Mouse (Mus musculus) c-Kit-negative CD71-positive TER-119-positive erythroid progenitor cells, embryonic 14.5 days (primary cell): ENCODE data around the gene Fam214a.
"Not testable (repeated sequence)": the region's sequence is repeated elsewhere in the genome, so short reads cannot be mapped to it uniquely, and the experiment has no call there.

Experiments
- DNase-seq: peaks from one replicate; pipeline ENCODE4 v3.0.0-alpha.2; 2013; ENCODE audit warnings: low read depth, low spot score

The Fam214a gene

DNA sequence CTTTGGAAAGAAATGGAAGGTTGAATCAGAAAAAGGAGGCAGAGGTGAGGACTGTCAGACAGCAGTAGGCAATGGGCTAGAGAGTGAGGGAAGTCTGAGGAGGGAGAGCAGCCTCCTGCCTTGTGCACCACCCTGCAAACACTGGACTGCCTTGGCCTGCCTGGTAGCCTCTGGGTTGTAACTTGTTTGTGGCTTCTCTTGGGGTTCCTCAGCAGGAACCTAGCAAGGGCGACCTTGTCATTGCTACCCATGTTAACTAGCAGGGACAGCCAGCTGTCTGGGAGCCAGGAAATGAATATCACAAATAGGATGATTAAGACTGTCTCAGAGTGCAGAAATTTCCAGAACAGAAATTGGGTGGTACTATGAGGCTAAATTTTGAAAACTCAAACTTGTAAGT, 27.2 kb downstream of the Fam214a start:
- DNase-seq: no peak

DNA sequence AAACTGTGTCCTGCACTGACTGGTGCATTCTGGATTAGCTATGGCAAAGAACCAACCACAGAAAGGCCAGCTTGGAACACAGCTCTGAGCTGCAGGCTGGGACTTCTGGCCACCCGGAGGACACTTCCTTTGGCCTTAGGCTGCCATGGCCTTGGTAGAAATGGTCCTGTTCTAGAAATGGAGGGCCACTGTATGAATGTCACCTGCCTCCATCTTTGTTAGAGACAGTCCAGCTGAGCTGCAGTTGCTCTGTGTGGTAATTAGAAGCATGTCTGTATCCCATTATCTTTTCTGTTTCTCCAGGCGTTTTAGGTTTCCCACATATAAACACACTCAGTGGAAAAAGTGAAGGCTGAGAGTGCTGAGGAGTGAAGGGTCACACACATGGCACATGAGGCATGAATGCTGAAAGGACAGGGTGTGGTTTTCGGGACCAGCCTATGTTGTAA, 29.0 kb downstream of the Fam214a start:
- no peak for DNase-seq

DNA sequence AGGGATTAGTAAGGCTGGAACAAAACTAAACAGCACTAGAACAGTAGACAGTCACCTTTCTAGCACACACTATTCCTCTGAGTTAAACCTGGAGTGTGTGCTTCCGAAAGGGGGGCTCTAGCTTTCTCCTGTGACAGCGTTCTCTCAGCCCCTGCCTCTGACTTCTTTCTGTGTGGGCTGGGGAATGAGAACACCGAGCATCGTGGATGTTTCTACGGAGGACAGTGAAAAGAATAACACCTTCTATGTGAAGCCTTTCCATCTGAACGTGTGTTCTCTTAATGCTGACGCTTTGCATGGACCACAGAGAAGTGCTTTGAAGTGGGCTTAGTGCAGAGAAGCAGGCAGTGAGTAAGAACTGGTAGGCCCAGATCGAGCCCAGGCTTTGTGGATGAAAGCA, 29.5 kb downstream of the Fam214a start:
- DNase-seq: no peak

DNA sequence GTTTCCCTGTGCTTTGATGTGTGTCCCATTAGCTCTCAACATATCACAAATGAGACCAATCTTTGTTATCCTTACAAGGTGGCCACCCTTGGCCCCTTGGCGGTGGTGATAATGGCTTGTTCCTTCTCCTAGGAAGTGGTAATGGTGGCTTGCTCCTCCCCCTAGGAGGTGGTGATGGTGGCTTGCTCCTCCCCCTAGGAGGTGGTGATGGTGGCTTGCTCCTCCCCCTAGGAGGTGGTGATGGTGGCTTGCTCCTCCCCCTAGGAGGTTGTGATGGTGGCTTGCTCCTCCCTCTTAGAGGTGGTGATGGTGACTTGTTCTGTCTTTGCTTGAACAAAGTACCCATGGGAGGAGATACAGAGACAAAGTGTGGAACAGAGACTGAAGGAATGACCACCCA, 30.0 kb downstream of the Fam214a start:
- not testable (repeated sequence) for DNase-seq

DNA sequence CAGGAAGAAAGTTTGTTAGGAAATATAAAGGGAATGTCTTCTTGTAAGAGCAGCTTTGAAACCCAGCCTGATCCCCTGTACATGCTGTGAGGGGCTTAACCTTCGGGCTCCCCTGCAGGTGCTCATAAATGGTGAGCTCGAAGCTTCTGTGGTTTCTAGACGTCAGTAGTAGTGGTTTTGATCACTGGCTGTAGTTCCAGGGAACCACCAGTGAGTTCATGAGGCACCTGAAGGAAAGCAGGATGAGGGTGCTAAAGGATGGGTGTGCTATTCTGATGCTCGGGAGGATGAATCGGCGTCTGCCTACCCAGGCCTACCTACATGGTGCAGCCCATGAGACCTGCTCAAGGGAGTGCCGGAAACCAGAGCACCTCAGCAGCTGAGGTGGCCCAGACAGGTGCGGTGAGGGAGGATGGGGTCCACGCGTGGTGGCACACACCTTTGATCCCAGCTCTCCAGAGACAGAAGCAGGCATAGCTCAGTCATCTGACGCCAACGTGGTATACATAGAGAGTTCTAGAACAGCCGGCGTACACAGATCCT, 32.6 kb downstream of the Fam214a start:
- no peak for DNase-seq

DNA sequence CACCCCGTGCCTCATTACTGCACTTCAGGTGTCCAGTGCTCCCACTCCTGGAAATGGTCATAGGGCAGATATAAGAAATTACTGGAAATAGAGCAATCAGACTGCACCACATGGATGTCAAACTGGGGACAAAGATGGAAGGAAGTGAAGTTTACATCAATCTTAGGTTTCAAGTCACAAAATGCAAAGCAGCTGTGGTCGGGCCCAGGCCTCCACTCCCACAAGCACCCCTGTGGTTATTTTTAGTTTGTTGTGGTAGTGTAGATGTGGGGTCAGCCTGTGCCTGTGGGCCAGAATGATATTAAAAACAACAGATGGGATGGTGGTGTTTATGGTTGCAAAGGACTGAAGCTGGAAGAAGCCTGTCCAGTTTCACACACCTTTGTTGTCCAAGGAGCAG, 33.1 kb downstream of the Fam214a start:
- no peak for DNase-seq

DNA sequence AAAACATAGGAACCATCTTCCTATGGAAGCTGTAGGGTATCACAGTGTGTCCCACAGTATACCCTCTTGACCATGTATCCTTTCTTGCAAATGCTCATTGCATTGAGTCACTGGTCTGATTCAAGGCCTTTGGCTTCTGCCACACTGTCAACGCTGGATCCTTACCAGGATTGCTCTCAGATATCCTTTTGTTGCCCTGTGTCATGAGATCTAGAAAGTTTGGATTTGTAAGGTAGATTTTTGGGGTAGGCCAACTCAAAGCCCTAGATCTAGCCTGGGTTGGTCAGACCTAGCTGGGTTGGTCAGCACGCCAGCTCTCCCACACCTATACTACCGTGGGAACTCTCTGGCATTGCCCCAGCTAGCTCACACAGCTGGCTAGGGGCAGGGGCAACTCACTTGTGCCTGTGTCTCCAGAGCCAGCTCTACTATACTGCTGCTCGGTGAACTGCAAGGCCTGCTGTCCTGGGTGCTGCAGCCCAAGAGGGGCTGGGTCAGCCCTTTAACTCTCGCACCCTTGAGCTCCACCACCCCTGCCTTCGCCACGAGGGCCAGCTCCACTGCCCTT, 36.3 kb downstream of the Fam214a start:
- no peak for DNase-seq

DNA sequence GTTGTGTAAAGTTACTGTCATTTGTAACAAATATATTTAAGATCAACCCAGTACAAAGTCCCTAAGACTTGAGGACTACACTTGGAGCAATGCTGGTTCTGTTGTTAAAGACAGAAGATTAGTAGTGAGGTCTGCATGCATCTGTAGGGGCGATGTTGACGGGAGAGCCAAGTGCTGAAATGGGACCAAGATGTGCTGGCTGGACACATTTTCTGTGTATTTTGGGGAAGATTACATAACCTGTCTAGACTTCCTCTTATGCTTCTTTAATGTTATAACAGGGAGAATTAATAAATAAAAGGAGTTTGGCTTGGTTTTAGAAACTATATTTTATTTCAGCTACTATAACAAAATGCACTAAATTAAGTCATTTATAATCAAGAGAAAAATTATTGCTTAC, 37.3 kb downstream of the Fam214a start:
- no peak for DNase-seq

DNA sequence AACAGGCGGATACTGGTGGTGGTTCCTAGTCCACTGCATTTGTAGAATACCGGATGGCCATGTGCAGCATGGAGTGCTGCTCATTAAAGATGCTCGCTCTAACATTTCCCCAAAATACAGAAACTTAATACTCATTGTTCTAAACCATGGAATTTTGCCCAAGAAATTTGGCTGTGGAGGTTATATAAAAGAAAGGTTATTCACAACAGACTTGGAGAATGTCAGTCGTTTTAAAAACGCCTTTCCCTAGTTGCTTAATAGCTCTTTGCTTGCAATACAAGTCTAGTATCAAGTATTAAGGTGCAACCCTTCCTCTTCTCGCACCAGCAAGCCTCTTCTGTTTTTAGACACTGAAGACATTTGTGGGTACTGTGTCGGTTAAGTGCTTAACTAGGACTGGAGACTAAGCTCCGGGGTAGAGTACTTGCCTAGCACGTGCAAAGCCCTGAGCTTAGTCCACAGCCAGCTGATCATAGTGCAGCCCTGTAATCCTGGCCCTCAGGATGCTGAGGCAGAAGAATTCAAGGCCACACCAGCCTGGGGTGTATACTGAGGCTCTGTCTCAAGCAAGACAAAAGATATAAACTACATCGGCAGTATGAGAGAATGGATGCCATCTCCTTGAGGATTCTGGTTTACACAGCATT, 42.0 kb downstream of the Fam214a start:
- no peak for DNase-seq

DNA sequence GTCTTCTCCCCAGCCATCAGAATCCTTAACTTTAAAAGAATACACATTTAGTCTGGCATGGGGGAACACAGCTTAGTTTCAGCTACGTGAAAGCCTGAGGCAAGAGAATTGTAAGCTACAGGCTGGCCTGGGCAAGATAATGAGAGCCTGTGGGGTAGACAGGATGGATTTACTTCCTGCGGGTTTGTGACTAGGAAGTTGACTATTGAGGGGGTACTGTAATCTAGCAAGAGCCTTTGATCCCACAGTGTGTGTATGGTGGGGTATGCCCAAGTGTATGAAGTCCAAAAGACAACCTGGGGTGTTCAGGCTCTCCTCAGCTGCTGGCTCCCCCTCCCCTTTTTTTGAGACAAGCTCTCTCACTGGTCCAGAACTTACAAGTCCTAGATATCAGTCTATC, 43.7 kb downstream of the Fam214a start:
- DNase-seq: no peak

DNA sequence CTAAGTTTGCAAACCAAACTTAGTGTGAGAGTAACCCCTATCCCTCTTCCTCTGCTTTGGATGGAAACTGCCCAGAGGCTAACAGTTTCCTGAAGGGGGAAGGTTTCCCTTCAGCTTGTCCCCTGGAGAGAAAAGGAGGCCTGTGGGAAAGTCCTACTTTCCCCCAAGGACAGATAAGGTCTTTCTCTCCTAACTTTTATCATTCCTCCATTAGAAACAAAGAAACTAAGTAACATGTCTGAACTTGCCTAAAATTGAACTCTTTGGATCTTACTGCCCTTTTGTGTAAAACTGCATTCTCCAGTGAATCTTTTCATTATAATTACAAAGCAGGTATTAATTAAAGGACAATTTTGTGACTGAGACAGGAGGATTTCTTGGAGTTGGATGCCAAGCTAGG, 45.3 kb downstream of the Fam214a start:
- no peak for DNase-seq

DNA sequence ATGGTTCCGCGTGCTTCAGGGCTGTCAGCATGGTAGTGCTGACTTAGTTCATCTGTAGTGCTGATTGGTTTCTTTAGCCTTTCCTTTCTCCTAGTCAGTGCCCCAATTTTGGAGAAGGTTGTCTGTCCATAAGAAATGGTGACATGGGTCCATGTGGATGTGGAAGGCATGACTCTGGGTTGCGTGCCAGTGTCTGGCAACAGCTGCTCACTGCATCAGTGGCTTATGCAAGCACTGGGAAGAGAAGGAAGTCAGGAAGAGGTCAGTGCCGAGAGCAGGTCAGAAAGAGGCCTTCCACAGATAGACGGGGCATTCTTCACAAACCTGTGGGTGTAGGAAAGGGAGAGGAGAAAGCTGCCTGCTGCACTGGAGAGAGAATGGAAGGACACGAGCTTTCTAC, 48.3 kb downstream of the Fam214a start:
- no peak for DNase-seq

DNA sequence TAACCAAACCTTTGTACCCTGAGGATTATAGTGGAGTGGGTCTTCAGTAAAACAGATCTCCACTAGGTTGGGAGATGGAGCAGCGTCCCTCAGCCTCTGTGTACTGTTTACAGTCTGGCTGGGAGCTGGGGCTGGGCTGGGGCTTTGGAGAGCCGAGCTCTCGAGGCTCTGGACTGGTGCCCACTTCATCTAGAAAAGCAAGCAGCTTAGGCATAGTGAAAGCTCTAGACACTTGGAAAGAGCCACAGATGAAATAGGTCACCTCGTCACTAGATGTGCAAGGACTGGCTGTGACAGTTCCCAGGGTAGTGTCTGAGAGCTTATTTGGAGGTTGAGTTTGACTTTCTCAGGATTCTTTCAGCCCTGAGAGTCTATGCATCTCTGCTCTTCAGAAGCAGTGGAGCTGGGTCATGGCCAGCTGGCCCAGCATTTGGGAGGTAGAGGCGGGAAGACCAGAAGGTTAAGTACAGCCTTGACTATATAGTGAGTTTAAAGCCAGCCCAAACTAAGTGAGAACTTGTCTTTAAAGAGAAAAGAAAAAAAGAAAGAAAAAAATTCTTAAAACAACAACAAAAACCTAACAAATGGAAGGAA, 49.0 kb downstream of the Fam214a start:
- DNase-seq: no peak

DNA sequence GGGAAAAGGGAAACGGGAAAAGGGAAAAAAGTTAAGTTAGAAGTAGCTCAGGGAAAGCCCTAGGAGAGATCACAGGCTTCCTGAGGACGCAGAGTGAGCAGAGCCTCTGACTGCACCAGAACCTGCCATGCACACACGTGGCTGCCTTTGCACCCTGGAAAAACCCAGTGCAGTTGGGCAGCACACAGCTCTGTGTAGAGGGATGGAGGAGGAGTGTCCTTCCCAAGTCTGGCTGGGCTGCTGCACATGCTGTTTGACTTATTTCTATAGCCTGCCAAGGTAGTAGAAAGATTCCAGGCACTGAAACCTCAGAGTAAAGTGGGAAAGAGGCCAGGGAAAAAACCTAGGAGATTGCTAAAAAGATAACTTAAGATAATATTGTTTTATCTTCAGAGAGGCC, 49.6 kb downstream of the Fam214a start:
- DNase-seq: no peak

DNA sequence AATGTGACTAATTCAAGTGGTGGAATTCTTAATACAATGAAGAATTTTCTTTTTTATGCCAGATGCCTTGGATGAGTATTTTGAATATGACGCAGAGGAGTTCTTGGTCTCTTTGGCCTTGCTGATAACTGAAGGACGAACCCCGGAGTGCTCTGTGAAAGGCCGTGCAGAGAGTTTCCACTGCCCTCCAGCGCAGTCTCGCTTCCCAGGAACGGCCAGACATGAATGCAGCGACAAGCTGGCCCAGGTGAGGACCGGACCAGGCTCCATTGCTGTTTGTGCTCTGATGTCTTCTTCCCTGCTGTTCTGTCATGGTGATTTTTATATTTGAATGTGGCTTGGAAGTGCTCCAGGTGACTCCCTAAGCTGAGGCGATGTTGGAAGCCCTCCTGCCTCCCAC, 51.5 kb downstream of the Fam214a start:
- no peak for DNase-seq

DNA sequence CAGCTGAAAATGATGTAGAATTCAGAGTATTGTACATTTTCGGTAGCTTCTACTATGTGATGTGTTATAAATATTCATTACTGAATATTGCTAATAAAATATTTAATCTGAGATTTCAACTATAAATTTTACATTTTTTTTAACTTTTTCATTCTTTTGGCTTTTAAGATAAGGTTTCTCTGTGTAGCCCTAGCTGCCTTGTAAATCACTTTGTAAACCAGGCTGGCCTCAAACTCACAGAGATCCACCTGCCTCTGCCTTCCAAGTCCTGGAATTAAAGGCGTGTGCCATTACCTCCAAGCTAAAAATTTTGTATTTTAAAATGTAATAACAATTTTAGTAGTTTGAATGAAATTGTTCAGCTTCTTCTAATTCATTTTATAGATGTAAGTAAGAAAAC, 63.9 kb downstream of the Fam214a start:
- no peak for DNase-seq

DNA sequence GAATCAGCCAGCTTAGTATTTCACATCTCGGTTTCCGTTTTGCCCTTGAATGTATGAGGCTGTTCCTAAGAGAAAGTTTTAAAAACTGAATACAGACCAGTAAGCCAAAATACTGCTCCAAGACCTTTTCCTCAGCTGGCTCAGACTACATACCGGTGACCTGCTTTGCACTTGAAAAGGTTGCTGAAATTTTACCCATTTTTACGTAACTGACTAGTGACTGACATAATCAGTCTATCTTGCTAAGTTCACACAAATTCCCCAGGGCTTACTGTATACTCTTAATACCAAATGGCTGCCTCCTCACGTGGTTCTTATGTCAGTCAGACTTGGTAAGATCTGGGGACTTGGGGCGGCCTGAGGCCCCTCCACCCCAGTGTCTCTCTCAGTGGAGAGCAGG, 66.5 kb downstream of the Fam214a start:
- DNase-seq: no peak

DNA sequence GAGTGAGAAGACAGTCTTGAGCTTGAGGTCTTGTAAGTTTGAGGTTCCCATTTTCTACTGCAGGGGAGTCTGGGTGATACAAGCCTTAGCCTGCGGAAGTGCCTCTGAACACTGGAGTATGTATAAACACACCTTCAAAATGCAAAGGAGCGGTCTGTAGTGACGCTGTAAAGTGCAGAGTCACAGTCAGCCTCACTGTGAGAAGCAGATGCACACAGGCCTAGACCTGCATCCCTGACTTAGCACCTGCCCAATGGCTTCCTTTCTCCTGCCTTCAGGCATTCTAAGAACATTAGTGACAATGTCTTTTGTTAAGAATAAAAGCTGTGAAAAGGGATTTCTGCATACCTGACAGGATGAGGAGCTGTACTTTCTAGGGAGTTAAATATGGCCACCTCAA, 66.9 kb downstream of the Fam214a start:
- no peak for DNase-seq

DNA sequence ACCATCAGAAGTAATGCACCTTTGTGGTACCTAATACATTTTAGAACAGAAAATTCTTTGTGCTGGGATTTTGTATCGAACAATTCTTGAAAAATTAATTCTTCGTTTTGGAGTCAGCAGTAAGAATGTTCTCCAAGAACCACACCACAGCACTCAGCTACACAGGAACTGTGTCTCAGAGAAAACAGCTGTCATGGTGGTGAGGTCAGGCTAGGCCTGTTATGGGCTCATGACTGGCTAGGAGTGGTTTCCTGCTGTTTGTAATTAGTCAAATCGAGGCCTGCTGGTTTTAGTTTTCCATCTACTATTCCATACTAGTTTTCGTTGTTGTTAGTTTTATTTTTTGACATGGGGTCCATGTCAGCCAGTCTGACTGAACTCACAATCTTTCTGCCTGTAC, 67.9 kb downstream of the Fam214a start:
- DNase-seq: no peak

DNA sequence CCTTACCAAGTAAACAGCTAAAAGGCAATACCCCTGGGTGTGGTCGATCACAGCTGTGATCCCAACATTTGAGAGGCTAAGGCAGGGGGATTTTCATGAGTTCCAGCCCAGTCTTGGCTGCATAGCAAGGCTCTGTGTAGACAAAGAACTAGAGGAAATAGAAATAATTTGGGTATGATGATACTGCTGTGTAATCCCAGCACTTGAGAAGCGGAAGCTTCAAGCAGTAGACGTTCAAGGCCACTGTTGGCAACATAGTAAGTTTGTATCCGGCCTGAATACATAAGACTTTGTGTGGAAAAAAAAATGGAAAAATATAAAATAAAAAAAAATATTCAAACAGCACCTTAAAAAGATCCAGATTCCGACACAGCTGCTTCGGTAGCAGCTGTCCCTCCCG, 69.9 kb downstream of the Fam214a start:
- no peak for DNase-seq

DNA sequence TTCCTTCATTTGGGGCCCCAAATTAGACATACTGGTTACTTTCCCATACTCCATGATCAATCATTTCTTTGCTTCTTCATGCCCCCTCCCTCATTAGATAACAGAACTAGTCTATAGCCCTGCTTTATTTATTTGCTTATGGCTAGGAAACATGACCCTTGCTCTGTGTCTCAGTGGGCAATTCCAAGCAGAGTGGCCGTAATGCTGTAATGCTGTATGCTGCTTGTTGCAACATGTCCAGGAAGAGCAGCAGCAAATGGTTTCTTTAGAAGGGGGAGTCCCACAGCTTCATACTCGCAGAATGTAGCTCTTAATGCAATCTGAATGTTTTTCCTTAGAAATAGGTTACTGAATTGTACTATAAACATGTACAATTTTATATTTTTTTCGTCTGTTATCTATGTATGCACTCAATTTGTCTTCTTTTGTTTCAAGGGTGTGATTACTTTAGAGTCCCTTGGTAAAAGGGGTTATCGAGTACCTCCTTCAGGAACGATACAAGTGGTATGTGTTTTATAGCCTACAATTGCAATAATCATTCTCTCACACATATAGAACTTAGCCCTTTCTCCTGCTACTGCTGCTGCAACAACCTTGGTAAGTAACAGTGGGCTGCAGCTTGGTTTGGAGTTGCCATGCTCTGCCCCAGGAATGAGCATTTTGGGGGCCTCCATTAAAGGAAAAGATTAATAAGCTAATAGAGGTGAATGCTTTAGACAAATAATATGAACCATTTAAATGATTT, 70.6 kb downstream of the Fam214a start:
- no peak for DNase-seq

DNA sequence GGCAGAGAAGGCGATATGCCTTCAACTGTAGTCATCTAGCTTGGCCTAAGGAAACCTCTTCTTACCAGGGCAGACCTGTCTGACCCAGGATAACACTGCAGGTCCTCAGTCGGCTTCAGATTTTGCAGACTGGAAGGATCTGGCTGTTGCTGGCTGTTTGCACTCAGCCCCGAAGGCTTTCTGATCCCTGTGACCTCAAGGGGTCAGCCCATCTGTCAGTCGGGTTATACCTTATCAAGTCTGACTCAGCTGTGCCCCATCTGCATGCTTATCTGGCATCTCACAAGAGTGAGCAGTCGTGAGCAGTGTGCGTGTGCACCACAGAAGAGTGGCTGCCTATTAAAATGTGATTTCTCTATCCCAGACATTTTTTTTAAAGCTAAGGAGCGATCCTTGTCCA, 71.4 kb downstream of the Fam214a start:
- no peak for DNase-seq

DNA sequence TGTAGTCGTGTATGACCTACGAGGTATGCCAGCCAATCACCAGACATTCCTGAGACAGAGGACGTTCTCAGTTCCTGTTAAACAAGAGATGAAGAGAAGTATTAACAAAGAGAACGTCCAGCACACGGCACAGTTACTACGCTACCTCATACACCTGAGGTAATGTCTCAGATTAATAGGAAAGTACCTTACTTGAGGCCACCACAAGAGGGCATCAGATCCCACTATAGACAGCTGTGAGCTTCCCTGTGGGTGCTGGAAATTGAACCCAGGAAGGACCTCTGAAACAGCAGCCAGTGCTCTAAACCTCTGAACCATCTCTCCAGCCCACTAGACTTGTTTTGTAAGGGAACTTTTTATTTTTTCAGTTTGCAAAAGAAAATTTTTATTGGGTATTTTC, 73.0 kb downstream of the Fam214a start:
- no peak for DNase-seq
